Mouse (Mus musculus) leukemia stem cell, adult 10-12 weeks (primary cell): ENCODE measurements around the gene Galnt7. TPM values are rescaled to one million over a fixed set of nuclear protein-coding genes. Genes with fewer than 3 reads are reported as not detected.

ENCODE experiments used
- polyA plus RNA-seq: library from polyadenylated mRNA; stranded (reverse); fragments of >175 nt; gene quantifications from 2 replicates; pipeline ENCODE4 v1.2.3, GENCODE M21; 2012; ENCODE audit warnings: low replicate concordance

Galnt7 gene
- 0.50 and 0.66 TPM in 2 replicates for polyA plus RNA-seq

DNA sequence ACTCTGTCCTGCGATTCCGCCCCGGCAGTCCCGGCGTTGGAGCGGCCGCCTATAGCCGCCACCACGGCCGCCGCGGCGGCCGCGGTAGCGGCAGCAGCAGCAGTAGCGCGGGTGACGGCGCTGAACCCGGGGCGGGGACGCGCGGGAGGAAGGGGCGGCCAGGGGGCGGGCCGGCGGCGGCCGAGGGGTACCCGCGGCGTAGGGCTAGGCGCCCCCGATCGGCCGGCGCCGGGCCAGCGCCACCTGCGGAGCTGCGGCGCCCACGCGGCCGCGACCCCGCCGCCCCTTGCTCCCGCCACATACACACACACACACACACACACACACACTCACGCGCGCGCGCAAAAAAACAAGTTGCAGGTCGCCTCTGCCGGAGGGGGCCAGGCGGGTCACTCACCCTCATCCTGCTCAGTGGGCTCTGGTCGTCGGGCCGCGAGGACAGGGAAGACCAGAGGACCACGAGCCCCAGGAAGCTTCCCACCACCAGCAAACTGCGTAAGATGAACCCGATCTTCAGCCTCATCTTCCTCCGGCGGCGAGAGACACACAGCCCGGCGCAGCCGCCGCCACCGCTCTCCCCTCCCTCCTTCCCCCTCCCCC is at the start of gene Galnt7:
Gene Galnt7, minus strand, starts transcription at position 577 of the 600 bp plus-strand sequence.

DNA sequence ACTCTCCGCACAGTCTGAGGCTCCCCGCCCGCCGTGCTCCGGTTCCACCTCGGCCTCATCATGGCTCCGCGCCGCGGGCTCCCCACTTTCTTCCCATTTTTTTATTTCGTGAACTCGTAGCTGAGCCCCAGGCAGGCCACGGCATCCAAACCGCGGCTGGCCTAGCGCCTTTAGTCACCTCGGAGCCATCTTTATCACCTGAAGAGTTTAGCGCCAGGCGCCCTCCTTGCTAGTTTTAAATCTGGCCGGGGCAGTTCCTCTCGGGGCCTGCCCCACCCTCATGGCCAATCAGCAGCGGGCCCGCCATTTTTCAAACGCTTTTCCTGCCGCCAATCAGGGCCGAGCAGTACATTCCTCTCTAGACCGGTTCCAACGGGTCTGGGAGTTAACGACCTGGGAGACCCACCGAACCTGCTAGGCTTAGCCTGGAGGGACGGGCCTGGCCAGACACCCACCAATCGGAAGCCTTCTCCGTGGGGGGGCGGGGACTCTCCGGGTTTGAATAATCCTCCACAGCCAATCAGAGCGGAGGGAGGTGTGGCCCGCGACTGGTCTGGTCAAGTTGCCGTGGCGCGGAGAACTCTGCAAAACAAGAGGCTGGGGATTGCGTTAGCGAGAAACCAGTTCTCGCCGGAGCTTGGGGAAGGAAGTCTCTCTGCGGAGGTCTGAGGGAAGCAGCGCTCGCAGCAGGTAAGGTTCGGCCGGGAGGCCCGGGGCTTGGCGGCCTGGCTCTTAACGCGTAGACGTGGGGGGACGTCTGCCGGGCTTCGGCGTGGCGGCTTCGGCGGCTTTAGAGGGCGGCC is 141.3 kb downstream of the Galnt7 start, which contains the start of gene Hmgb2:
Gene Hmgb2, plus strand, starts transcription at position 592 of the 803 bp plus-strand sequence.

DNA sequence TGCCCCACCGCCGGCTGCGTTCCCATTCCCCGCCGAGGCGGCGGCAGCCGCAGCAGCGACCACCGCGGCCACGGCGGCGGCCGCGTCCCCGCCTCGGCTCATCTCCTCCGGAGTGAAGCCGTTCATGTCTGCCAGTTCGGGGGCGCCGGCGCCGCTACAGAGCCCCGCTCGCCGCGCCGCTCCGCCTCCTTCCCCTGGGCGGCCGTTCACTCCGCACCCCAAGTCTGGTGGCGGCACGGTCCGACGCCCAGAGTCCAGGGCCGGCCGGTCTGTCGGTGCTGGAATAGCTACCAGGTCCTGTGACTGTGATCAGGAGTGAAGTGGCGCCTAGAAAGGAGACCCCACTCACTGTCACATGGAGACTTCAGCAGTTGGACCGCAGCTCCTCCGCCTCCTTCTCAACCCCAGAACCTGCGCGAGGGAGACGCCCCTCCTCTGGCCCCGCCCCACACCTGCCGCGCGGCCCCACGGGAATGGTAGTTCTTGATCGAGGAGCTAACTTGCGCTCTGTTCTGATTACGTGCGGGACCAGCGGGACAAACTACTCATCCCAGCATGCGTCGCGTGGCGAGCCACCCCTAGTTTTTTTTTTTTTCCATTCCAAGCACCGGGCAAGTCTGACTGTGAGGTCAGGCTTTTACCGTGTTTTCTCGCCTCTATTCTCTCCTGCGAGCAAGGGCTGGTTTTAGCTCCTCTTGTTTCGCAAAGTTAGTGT is 165.2 kb downstream of the Galnt7 start, which contains the start of gene Sap30:
Gene Sap30, minus strand, starts transcription at position 420 of the 715 bp plus-strand sequence.

Other genes with a start within 250 kb of the Galnt7 start
- not detected in 2 replicates for gene Scrg1, start 197.1 kb downstream of the Galnt7 start, polyA plus RNA-seq
- 14.0 and 17.5 TPM in 2 replicates for gene Sap30, start 165.2 kb downstream of the Galnt7 start, polyA plus RNA-seq
- gene Hmgb2, start 141.1 kb downstream of the Galnt7 start, polyA plus RNA-seq, result 107 and 119 TPM in 2 replicates